Mouse (Mus musculus): ENCODE measurements around the gene 4930469K13Rik. TPM values are rescaled to one million over a fixed set of nuclear protein-coding genes. Genes with fewer than 3 reads are reported as not detected.
A peak's percentile ranks its signal among the peaks of the same experiment; 100 is the strongest.

Gene 4930469K13Rik
- total and polyA plus RNA-seq, 2 experiments from 2014 or later = 0.66 TPM; not detected in 1

DNA sequence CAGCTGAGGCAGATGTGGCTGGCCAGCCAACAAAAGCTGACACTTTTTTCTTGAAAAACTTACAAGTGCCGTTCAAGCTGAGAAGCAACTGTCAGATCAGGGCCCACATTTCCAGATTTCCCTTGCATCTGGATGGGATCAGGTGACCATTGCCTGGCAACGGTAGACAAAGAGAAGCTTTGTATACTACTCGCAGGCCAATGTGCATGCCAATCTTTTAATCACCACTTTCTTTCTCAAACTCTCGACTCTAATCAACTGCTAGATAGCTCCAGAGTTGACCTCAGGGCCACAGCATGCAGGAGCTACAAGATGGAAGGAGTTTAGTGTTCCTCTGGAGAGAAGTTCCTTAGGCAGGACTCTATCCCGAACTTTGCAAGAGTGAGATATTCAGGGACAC, 147.2 kb downstream of the 4930469K13Rik start:
- ATAC-seq (ENCODE audit: low FRiP score) = no peak
- H3K27me3 ChIP-seq (ENCODE audit: insufficient read depth, low read length) = no peaks in the 10 kb centered on the region
- DNase-seq (ENCODE audit: low spot score) = no peak
- H3K4me3 ChIP-seq (ENCODE audit: low read depth, low read length) = no peak overlapping the region
- 32% methylated on average over 5 of the region's 5 CpGs for WGBS
- TF ChIP-seq CTCF (IDR thresholded peaks at IDR 0.05) = no peak
- H3K4me2 ChIP-seq (ENCODE audit: low read depth, low read length, poor library complexity, severe bottlenecking) = no peak overlapping the region
- no peaks in the 10 kb centered on the region for H3K4me1 ChIP-seq (ENCODE audit: insufficient read depth, low read length)
- H3K9ac ChIP-seq (replicated peaks; ENCODE audit: low read length, poor library complexity, severe bottlenecking) = no peak overlapping the region
- H3K9me3 ChIP-seq (ENCODE audit: low read length) = no peaks in the 10 kb centered on the region
- no peak overlapping the region for H3K27ac ChIP-seq (ENCODE audit: low read depth, low read length)
- H3K36me3 ChIP-seq (ENCODE audit: insufficient read depth, low read length) = no peaks in the 10 kb centered on the region

DNA sequence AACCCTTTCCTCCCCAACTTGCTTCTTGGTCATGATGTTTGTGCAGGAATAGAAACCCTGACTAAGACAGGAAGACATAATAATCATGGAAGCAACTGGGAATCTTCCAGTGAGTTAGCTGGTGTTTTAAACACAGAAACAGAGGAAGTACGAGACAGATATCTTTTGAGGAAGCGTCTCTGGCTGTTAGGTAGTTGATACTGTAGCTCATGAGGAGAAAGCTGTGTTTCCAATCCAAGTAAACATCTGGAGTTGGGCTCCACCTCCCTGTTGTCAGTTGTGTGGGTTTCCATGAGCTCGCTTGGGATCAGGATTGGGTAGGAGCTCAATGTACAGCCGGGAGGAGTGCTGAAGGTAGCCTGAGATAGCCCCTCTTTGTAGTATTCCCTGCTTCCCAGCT, 151.9 kb downstream of the 4930469K13Rik start:
- ATAC-seq (ENCODE audit: low FRiP score) (no peak), DNase-seq (ENCODE audit: low spot score) (no peak)
- H3K4me1 ChIP-seq (ENCODE audit: insufficient read depth, low read length) = no peaks in the 10 kb centered on the region
- no peak for TF ChIP-seq CTCF (IDR thresholded peaks at IDR 0.05)
- no peak overlapping the region for H3K4me3 ChIP-seq (ENCODE audit: low read depth, low read length)
- 83% methylated on average over 4 of the region's 4 CpGs for WGBS
- no peak overlapping the region for H3K9ac ChIP-seq (replicated peaks; ENCODE audit: low read length, poor library complexity, severe bottlenecking)
- H3K9me3 ChIP-seq (ENCODE audit: low read length) = no peaks in the 10 kb centered on the region
- no peak overlapping the region for H3K4me2 ChIP-seq (ENCODE audit: low read depth, low read length, poor library complexity, severe bottlenecking)
- H3K27ac ChIP-seq (ENCODE audit: low read depth, low read length) = no peak overlapping the region
- no peaks in the 10 kb centered on the region for H3K27me3 ChIP-seq (ENCODE audit: insufficient read depth, low read length)
- no peaks in the 10 kb centered on the region for H3K36me3 ChIP-seq (ENCODE audit: insufficient read depth, low read length)

- ATAC-seq (ENCODE audit: low FRiP score) (no peak), DNase-seq (ENCODE audit: low spot score) (no peak)
- H3K4me1 ChIP-seq (ENCODE audit: insufficient read depth, low read length) = no peaks in the 10 kb centered on the region
- 90% methylated on average over 9 of the region's 9 CpGs for WGBS
- H3K27me3 ChIP-seq (ENCODE audit: insufficient read depth, low read length) = no peaks in the 10 kb centered on the region
- no peak overlapping the region for H3K9ac ChIP-seq (replicated peaks; ENCODE audit: low read length, poor library complexity, severe bottlenecking)
- H3K36me3 ChIP-seq (ENCODE audit: insufficient read depth, low read length) = no peaks in the 10 kb centered on the region
- no peak overlapping the region for H3K4me3 ChIP-seq (ENCODE audit: low read depth, low read length)
- H3K4me2 ChIP-seq (ENCODE audit: low read depth, low read length, poor library complexity, severe bottlenecking) = no peak overlapping the region
- no peak overlapping the region for H3K27ac ChIP-seq (ENCODE audit: low read depth, low read length)
- TF ChIP-seq CTCF (IDR thresholded peaks at IDR 0.05) = no peak
- no peaks in the 10 kb centered on the region for H3K9me3 ChIP-seq (ENCODE audit: low read length)
These were observed 153.5 kb downstream of the 4930469K13Rik start for GRCm38 (mm10) chr11:33944786-33945328.

DNA sequence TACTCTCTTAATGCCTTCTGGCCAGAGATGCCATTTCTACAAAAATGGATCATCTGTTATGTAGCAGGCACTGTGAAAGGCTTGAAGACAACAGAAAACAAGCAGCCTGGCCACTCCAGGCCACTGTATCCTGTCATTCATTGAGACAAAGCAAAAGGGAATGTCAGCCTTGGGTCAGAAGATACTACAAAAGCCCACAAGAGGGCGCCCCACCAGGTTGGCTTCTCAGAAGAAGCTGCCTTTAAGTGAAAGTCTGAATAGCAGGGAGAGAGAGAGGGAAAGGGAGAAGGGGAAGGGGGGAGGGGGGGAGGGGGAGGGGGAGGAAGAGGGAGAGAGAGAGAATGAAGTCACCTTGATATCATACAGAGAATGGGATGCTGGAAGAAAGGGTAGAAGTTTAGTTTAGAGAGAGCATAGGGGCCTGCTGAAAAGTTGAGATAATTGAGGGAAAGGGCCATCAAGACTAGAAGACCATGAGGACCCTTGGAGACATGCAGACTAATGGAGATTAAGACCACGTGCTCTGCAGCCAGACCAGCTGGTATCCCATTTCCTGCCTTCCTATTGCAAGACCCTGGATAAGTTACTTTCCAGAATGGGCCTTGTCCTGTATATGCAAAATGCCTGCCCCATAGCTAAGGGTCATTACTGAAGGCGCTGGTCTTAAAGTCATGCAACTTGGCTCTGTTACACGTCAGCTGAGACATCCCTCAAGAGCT, 154.1 kb downstream of the 4930469K13Rik start:
- H3K4me3 ChIP-seq (ENCODE audit: low read depth, low read length) = no peak overlapping the region
- H3K36me3 ChIP-seq (ENCODE audit: insufficient read depth, low read length) = no peaks in the 10 kb centered on the region
- H3K9ac ChIP-seq (replicated peaks; ENCODE audit: low read length, poor library complexity, severe bottlenecking) = no peak overlapping the region
- WGBS = 71% methylated on average over 4 of the region's 4 CpGs
- H3K27me3 ChIP-seq (ENCODE audit: insufficient read depth, low read length) = no peaks in the 10 kb centered on the region
- no peak overlapping the region for H3K27ac ChIP-seq (ENCODE audit: low read depth, low read length)
- H3K4me1 ChIP-seq (ENCODE audit: insufficient read depth, low read length) = no peaks in the 10 kb centered on the region
- peak; percentile 50 for DNase-seq (ENCODE audit: low spot score)
- TF ChIP-seq CTCF (IDR thresholded peaks at IDR 0.05) = peak; percentile 52
- H3K4me2 ChIP-seq (ENCODE audit: low read depth, low read length, poor library complexity, severe bottlenecking) = no peak overlapping the region
- H3K9me3 ChIP-seq (ENCODE audit: low read length) = no peaks in the 10 kb centered on the region
- no peak for ATAC-seq (ENCODE audit: low FRiP score)

DNA sequence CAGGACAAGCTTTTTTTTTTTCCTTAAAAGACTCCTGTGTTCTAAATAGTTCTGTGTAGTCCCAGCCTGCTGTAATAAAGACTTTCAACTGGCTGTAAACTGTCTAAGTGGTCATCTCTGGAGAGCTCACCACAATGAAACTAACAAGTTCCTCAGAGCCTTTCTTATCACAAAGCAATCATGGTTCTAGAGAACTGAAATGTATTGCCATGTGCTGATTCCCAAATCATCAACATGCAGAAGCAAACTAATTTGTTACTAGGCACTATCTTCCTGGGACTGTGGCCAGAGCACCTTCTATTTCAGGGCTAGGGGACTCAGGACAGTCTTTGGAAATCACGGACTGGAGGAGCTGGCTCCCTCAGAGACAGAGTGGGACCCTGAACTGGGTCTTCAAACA, 154.8 kb downstream of the 4930469K13Rik start:
- H3K36me3 ChIP-seq (ENCODE audit: insufficient read depth, low read length) = no peaks in the 10 kb centered on the region
- 75% methylated on average over 1 of the region's 1 CpGs for WGBS
- no peak for TF ChIP-seq CTCF (IDR thresholded peaks at IDR 0.05)
- ATAC-seq (ENCODE audit: low FRiP score) (no peak), DNase-seq (ENCODE audit: low spot score) (no peak)
- no peak overlapping the region for H3K4me3 ChIP-seq (ENCODE audit: low read depth, low read length)
- H3K4me2 ChIP-seq (ENCODE audit: low read depth, low read length, poor library complexity, severe bottlenecking) = no peak overlapping the region
- no peaks in the 10 kb centered on the region for H3K4me1 ChIP-seq (ENCODE audit: insufficient read depth, low read length)
- no peak overlapping the region for H3K27ac ChIP-seq (ENCODE audit: low read depth, low read length)
- H3K9ac ChIP-seq (replicated peaks; ENCODE audit: low read length, poor library complexity, severe bottlenecking) = no peak overlapping the region
- H3K9me3 ChIP-seq (ENCODE audit: low read length) = no peaks in the 10 kb centered on the region
- no peaks in the 10 kb centered on the region for H3K27me3 ChIP-seq (ENCODE audit: insufficient read depth, low read length)

DNA sequence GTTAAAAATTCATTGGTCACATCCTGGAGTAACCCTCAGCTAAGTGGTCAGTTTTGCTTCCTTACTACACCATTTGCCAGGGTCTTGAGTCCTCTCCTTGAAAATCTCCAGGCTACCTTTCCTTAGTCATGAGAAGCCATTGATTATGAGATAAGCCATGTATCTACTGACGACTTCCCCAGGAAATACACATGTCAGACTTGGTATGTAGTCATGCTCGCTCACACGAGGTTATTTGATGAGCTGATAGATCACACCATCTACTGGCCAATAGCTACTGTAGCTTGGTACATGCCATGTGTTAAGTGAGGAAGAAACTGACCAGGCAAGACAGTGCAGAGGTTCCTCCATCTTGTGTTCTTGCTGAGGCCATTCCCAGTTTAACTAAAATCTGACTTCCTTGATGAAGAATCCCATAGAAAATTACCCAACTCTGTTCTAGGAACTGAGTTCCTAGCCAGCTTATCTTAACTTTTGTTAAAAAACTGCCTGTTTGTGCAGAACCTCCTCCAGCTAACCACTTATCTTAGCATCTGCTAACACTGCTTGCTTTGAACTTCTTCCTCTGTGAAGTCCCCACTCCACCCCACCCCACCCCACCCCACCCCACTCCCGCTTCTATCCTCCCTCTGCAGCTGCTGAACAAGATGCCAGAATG, 158.8 kb downstream of the 4930469K13Rik start:
- Histone ChIP-seq H3K4me2 (ENCODE audit: low read depth, low read length, poor library complexity, severe bottlenecking) (no peak overlapping the region), H3K27me3 (ENCODE audit: insufficient read depth, low read length) (no peaks in the 10 kb centered on the region), H3K36me3 (ENCODE audit: insufficient read depth, low read length) (no peaks in the 10 kb centered on the region), H3K27ac (ENCODE audit: low read depth, low read length) (no peak overlapping the region), H3K9me3 (ENCODE audit: low read length) (no peaks in the 10 kb centered on the region), H3K4me1 (ENCODE audit: insufficient read depth, low read length) (no peaks in the 10 kb centered on the region), H3K9ac (replicated peaks; ENCODE audit: low read length, poor library complexity, severe bottlenecking) (no peak overlapping the region), H3K4me3 (ENCODE audit: low read depth, low read length) (no peak overlapping the region)
- no peak for ATAC-seq (ENCODE audit: low FRiP score)
- WGBS = 87% methylated on average over 4 of the region's 4 CpGs
- TF ChIP-seq CTCF (IDR thresholded peaks at IDR 0.05) = no peak; the same call in 1 of the 2 replicates
- DNase-seq (ENCODE audit: low spot score) = no peak
